ENCODE assay signal across 7 mouse cellular contexts in genomic region chr5:138263260-138264206, GRCm38 (mm10). TPM values are rescaled to one million over a fixed set of nuclear protein-coding genes. Genes with fewer than 3 reads are reported as not detected.
DNase-seq lines count a peak whose midpoint lies in the region; ATAC-seq and TF ChIP-seq lines count a peak whose summit lies in the region.

BC037034 (minus strand) TSS chr5:138264033.

- peak; percentile 95 for DNase-seq in adrenal gland, adult 2 months
- peak; percentile 77 for DNase-seq in embryo, embryonic 11.5 days (ENCODE audit: low read depth, low spot score)
- peak; percentile 86 to 94 for DNase-seq in gastrocnemius, postnatal 4 days (ENCODE audit: low spot score in 2 of 2)
- DNase-seq in left cerebral cortex, postnatal 4 days = peak; percentile 92

- ATAC-seq in intestine, postnatal 0 days = peak; percentile 81
- peak; percentile 89 for ATAC-seq in midbrain, embryonic 12.5 days (ENCODE audit: low FRiP score, low read depth)

- TF ChIP-seq CTCF in intestine, postnatal 0 days (IDR thresholded peaks at IDR 0.05; ENCODE audit: low read depth) = peak; percentile 28; the same call in 1 of the 2 replicates
- TF ChIP-seq CTCF in small intestine, adult 2 months (IDR thresholded peaks at IDR 0.05; ENCODE audit: extremely low read depth, insufficient read length, insufficient replicate concordance, low read depth, low read length) = no peak

- WGBS in intestine, postnatal 0 days = 1% methylated on average over 63 of the region's 71 CpGs
- under 1% methylated on average over 60 of the region's 71 CpGs for WGBS in midbrain, embryonic 12.5 days
- WGBS in small intestine, adult 2 months = 1% methylated on average over 70 of the region's 71 CpGs

- no peaks in the 10 kb centered on the region for H3K9me3 ChIP-seq in intestine, postnatal 0 days (ENCODE audit: control insufficient read depth)
- H3K9me3 ChIP-seq in midbrain, embryonic 12.5 days = no peaks in the 10 kb centered on the region

- peak within 1 kb of the TSS; percentile 77 for H3K27ac ChIP-seq in intestine, postnatal 0 days (ENCODE audit: low read depth, low read length)
- H3K27ac ChIP-seq in midbrain, embryonic 12.5 days (replicated peaks) = peak within 1 kb of the TSS; percentile 73
- H3K27ac ChIP-seq in small intestine, adult 2 months (ENCODE audit: insufficient read depth, low read depth, low read length) = peak within 1 kb of the TSS; percentile 67

- TF ChIP-seq POLR2A in small intestine, adult 2 months (IDR thresholded peaks at IDR 0.05; ENCODE audit: low read depth, low read length) = peak; percentile 92

- H3K36me3 ChIP-seq in intestine, postnatal 0 days (ENCODE audit: control insufficient read depth, insufficient read depth) = peaks cover 32% of the 10 kb centered on the region
- peaks cover 45% of the 10 kb centered on the region for H3K36me3 ChIP-seq in midbrain, embryonic 12.5 days
- H3K36me3 ChIP-seq in small intestine, adult 2 months (ENCODE audit: control insufficient read depth, insufficient read depth, low read length) = peaks cover 32% of the 10 kb centered on the region

- peak within 1 kb of the TSS; percentile 82 for H3K4me3 ChIP-seq in intestine, postnatal 0 days (ENCODE audit: low read depth, low read length)
- H3K4me3 ChIP-seq in midbrain, embryonic 12.5 days = peak within 1 kb of the TSS; percentile 90
- H3K4me3 ChIP-seq in small intestine, adult 2 months (ENCODE audit: low read depth, low read length) = peak within 1 kb of the TSS; percentile 94

- peak within 1 kb of the TSS; percentile 92 for H3K9ac ChIP-seq in intestine, postnatal 0 days (ENCODE audit: low read depth, low read length)
- peak within 1 kb of the TSS; percentile 94 for H3K9ac ChIP-seq in midbrain, embryonic 12.5 days (replicated peaks)

- H3K4me2 ChIP-seq in intestine, postnatal 0 days (replicated peaks; ENCODE audit: low read depth) = peak within 1 kb of the TSS; percentile 96
- peak within 1 kb of the TSS; percentile 100 for H3K4me2 ChIP-seq in midbrain, embryonic 12.5 days (replicated peaks)

- intact Hi-C loops in left cerebral cortex, postnatal 4 days (cut with DNase I) = no loop called here

- no peaks in the 10 kb centered on the region for H3K27me3 ChIP-seq in intestine, postnatal 0 days (replicated peaks; ENCODE audit: control insufficient read depth, insufficient read depth, low read length)
- no peaks in the 10 kb centered on the region for H3K27me3 ChIP-seq in midbrain, embryonic 12.5 days
- H3K27me3 ChIP-seq in small intestine, adult 2 months (ENCODE audit: control insufficient read depth, insufficient read depth, low read length) = no peaks in the 10 kb centered on the region

- 0 out of 2 replicates have a peak, but pooled peaks cover 4% of the 10 kb centered on the region for H3K4me1 ChIP-seq in intestine, postnatal 0 days (replicated peaks; ENCODE audit: control insufficient read depth, insufficient read depth, low read length)
- peaks cover 20% of the 10 kb centered on the region for H3K4me1 ChIP-seq in midbrain, embryonic 12.5 days
- H3K4me1 ChIP-seq in small intestine, adult 2 months (ENCODE audit: control insufficient read depth, insufficient read depth, insufficient read length, low read length) = peaks cover 9% of the 10 kb centered on the region; the same call in 1 of the 2 replicates

RNA-seq across cellular contexts. Expression of gene BC037034, which starts in this region (rescaled TPM):
- 10 to 100 TPM; 24.3 to 28.4 TPM for total RNA-seq in adrenal gland, adult 2 months (2021)
- 93.4 and 115 TPM in 2 replicates for polyA plus RNA-seq in adrenal gland, adult 2 months (2012; rRNA removed)
- 1 to 10 TPM; 8.0 to 9.5 TPM for total RNA-seq in gastrocnemius, postnatal 4 days (2021)
- 4.4 and 4.8 TPM in 2 replicates for polyA plus RNA-seq in intestine, postnatal 0 days (2015; fragmentation: Nextera tagmentation; extraction: Ambion mirVana)
- total RNA-seq in left cerebral cortex, postnatal 4 days (2021) = 10 to 100 TPM; 90.0 to 98.2 TPM
- 18.8 and 20.3 TPM in 2 replicates for polyA plus RNA-seq in midbrain, embryonic 12.5 days (2016; fragmentation: Nextera tagmentation; extraction: Ambion mirVana)
- 34.7 and 56.7 TPM in 2 replicates for polyA plus RNA-seq in small intestine, adult 2 months (2012; rRNA removed)

Comparison
In these comparisons a context has a peak if more than half of its experiments do, and no peak if none do; other contexts are left out.
1. Peak in every context shown above with its lines: DNase-seq, ATAC-seq, H3K4me3 ChIP-seq and H3K27ac ChIP-seq.